Mouse (Mus musculus) bone marrow macrophage, adult 2 months (primary cell): ENCODE results near the gene Pop4.
"Not testable (repeated sequence)": the region's sequence is repeated elsewhere in the genome, so short reads cannot be mapped to it uniquely, and the experiment has no call there.

Experiments
- CTCF ChIP-seq: IDR thresholded peaks from 2 replicates; pipeline ENCODE4 v1.5.1; 2012; ENCODE audit warnings: low read depth, mild to moderate bottlenecking, low read length, moderate library complexity
- POLR2A ChIP-seq: IDR thresholded peaks from 2 replicates; pipeline ENCODE4 v1.6.1; 2012; ENCODE audit warnings: mild to moderate bottlenecking, low read depth, low read length, borderline replicate concordance

DNA sequence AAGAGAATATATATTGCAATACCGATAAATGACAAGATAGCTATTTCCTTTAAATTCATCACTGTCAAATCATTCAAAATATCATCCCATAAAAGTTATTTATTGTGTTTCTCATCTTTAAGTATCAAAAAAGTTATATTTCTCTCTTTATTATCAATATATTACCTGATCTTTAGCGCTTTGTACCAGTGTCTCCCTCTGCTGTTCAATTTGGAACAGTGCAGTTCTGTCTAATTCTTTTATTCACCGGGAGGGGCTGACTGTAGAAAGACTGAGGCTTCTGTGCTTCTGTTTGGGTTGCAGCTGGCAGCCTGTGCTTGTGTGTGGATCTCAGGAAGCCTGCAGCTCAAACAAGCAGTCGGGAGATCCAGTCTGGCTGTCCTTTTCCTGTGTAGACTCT is 11.0 kb upstream of the Pop4 start:
- not testable (repeated sequence) for TF ChIP-seq CTCF, POLR2A
